Mouse (Mus musculus): ENCODE data around the gene Hist1h1d.
"Not testable (repeated sequence)": the region's sequence is repeated elsewhere in the genome, so short reads cannot be mapped to it uniquely, and the experiment has no call there.

The Hist1h1d gene

DNA sequence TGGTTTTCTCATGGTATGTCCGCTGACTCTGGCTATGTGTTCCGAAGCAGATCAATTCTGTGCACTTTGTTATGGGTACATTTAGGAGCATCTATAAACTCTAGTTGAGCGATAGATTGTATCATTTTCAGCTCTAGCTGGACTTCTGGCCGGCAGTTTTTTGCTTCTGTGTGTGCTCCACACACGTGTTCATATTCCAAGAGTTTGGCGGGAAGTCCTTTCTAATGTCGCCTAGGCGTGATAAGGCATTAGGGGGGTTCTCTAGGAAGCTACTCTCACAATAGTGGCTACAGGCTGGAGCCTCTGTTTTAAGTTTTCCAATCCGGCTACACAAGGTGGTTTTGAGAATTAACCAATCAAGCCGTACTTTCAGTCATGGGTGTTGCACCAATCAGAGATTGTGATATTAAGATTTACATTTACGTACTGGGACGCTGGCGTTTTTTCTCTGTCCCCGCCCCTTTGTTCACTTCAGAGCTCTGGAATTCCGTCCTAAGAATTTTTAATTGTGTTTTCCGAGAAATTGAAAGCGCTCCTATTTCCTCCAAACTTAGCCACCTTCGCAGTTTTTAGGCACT, 2.9 kb downstream of the Hist1h1d start:
- no peak for TF ChIP-seq GATA4 (IDR thresholded peaks at IDR 0.05; ENCODE audit: insufficient replicate concordance, low read length)

DNA sequence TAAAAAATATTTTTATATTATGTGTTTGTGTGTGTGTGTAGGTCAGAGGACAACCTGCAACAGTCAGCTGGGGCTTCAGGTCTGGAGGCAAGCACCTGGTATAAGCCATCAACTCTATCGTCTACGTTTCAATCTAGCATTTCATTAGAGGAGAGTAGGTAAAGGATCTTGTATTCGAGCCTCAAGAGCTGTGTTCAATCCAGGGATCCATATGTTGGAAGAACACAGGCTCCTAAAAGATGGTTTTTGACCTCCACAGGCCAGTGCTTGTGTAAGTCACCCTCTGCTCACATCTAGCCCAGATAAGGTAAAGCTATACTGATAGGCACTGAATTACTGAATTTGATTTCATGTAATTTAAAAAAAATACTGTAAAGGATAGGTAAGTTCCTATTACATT, 3.8 kb downstream of the Hist1h1d start:
- TF ChIP-seq GATA4 (IDR thresholded peaks at IDR 0.05; ENCODE audit: insufficient replicate concordance, low read length): no peak

DNA sequence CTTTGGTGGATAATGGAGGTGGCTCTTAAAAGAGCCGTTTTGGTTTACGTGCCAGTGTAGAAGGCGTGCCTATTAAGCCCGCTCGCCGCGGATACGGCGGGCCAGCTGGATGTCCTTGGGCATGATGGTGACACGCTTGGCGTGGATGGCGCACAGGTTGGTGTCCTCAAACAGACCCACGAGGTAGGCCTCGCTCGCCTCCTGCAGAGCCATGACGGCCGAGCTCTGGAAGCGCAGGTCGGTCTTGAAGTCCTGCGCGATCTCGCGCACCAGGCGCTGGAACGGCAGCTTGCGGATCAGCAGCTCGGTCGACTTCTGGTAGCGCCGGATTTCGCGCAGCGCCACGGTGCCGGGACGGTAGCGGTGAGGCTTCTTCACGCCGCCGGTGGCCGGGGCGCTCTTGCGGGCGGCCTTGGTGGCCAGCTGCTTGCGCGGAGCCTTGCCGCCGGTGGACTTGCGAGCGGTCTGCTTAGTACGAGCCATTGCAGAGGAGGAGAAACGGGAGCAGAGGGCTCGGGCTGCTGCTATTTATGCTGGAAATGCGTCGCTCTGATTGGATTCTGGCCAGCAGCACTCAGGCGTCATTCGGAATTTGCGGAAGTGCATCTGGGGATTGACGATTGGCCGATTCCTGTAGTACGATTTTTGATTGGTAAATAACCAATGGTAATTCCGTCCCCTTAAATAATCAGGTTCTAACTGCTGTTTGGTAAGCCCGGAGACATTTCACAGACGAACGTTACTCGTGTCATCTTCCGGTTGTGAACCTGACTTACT, 9.0 kb downstream of the Hist1h1d start, which contains the start of gene Hist1h3e:
Gene Hist1h3e (minus strand): TSS at position 487 of the 777 bp plus-strand sequence.
- not testable (repeated sequence) for TF ChIP-seq GATA4 (IDR thresholded peaks at IDR 0.05; ENCODE audit: insufficient replicate concordance, low read length)

DNA sequence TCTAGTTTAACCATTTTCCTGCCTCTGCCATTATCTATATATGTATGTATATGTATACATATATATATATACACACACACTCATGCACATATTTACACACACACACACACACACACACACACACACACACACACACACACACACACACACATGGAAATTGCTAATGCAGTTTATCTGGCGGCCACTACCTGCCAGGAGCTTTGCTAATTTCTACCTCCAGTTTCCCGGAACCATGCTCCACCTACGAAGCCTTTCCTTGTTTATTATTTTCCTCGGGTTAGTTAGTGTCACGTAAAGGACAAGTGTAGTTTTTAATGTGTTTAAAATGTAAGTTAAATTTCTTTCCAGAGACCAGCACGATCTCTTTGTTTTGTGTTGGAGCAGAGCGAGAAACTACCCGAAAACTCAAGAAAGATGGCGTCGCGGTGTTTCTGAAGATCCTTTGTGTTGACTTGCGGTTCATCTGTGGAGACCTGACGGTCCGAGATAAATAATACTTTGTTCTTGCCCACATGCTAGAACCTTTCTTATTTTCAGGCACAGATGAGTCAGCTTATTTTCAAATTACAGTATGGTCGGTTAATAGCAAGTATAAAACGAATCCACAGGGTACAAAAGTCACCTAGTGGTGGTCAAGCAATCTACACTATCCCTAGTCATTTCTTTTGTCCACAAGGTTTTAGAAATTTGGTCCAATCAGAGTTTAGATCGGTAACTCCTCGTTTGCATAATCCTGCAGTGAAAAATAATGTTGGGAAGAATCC, 9.8 kb downstream of the Hist1h1d start:
- no peak for TF ChIP-seq GATA4 (IDR thresholded peaks at IDR 0.05; ENCODE audit: insufficient replicate concordance, low read length)

DNA sequence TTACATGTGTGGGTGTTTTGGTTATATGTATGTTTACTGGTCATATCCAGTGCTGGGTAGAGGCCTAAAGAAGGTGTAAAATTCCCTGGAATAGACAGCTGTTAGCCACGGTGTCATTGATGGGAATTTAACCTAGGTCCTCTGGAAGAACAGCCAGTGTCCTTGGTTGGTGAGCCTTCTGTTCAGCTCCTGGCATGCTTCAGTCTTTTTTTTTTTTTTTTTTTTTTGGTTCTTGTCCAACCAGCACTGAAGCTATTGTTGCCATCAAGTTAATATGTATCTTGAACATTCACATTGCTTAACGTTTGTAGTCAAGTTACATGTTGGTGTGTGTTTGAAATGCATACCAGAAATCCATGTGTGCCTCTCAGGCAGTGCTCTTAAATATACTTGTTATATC, 11.4 kb downstream of the Hist1h1d start:
- TF ChIP-seq GATA4 (IDR thresholded peaks at IDR 0.05; ENCODE audit: insufficient replicate concordance, low read length): no peak

DNA sequence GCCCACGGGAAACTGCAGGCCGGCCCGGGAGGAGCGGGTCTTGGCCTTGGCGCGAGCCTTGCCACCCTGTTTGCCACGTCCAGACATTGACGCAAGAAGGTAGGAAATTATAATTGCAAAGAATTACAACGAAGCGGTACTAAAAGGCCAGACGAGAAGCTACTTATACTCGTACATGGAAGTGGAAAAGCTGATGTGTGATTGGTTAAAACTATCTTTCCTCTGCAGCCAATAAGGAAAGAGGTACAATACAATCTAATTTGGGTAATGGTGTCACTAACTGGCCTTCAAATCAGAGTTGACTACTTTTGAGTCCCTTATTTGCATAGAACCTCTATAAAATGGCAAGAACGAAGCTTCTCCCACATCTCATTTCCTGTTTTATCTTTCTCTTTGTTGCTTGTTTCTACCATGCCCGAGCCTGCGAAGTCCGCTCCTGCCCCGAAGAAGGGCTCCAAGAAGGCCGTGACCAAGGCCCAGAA, 18.0 kb downstream of the Hist1h1d start, which contains the start of the genes Hist1h2ae and Hist1h2bg:
Gene Hist1h2ae (minus strand): TSS at position 199 of the 482 bp plus-strand sequence.
Gene Hist1h2bg (plus strand): TSS at position 375 of the 482 bp plus-strand sequence.
- TF ChIP-seq GATA4 (IDR thresholded peaks at IDR 0.05; ENCODE audit: insufficient replicate concordance, low read length): peak; percentile 27; the same call in 1 of the 2 replicates

DNA sequence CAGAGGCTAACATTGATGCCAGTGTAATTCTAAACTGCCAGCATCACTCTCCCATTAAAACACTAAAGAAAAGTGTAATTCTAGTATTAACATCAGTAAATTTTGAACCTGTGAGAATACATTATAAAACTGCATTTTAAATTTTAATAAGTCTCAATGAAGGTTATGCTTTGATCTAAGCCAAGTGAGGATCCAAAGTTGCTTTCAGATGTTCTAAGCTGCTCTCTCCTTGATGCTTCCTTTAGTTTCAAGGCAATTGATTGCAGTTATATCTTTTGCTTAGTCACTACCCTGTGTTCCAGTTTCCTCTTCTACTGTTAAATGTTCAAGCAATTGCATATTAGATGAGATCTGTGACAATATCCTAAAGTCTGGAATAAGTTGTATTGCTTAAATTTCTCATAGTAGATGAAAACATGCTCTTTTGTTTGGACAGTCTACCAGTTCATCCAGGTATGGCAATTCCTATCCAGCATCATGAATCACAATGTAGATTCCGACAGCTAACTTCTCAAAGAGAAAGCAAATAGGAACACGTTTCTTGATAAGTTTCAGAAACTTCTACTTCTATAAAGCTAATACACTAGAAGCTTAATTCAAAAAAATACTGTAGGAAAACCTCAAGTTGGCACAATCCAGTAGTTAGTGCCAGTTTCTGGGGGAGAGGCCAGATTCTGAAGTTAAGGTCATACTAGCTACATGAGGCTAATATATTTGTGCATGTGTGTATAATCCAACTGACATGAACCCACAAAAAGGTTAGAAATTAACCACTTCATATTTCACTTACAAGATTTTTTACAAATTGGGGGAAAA, 19.4 kb downstream of the Hist1h1d start:
- no peak for TF ChIP-seq GATA4 (IDR thresholded peaks at IDR 0.05; ENCODE audit: insufficient replicate concordance, low read length)

DNA sequence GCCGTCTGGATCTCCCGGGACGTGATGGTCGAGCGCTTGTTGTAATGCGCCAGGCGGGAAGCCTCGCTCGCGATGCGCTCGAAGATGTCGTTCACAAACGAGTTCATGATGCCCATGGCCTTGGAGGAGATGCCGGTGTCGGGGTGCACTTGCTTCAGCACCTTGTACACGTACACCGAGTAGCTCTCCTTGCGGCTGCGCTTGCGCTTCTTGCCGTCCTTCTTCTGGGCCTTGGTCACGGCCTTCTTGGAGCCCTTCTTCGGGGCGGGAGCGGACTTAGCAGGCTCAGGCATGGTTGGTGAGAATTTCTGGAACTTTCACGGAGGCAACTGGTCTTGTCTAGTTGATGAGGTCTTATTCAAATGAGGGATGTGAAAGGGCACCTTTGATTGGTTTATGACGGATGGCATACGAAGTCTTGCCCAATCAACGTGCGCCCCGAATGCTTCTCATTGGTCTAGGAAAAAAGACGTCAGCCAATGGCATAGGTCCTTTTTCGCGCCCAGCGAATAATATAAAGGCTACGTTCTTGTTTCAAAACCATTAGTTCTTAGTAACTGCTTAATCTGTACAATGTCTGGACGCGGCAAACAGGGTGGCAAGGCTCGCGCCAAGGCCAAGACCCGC, 20.9 kb downstream of the Hist1h1d start, which contains the start of the genes Hist1h2bf and Hist1h2ad:
Gene Hist1h2bf (minus strand): TSS at position 299 of the 627 bp plus-strand sequence.
Gene Hist1h2ad (plus strand): TSS at position 484 of the 627 bp plus-strand sequence.
- TF ChIP-seq GATA4 (IDR thresholded peaks at IDR 0.05; ENCODE audit: insufficient replicate concordance, low read length): not testable (repeated sequence)

DNA sequence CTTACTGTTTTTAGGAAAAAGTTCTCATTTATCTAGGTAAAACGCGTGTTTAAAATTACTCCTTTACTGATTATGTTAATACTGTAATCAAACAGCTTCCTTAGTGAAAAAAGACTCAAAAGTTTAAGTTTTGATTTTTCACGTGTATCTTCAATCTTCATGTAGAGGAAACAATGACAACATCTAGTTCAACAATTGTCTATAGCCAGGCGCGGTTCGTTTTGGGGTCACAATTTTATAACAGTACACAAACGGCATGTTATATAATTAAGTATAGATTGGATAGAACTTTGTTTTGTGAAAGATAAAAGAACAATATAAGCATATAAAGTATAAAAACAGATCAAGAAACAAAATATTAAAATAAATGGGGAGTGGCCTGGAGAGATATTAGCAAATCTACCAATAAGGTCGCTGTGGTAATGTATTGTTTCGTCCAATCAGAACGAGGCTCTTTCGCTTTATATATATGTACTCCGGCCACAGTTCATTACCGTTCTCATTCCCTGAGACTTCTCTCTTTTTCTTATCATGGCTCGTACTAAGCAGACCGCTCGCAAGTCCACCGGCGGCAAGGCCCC, 22.3 kb downstream of the Hist1h1d start, which contains the start of gene Hist1h3d:
Gene Hist1h3d (plus strand): TSS at position 493 of the 581 bp plus-strand sequence.
- TF ChIP-seq GATA4 (IDR thresholded peaks at IDR 0.05; ENCODE audit: insufficient replicate concordance, low read length): no peak

DNA sequence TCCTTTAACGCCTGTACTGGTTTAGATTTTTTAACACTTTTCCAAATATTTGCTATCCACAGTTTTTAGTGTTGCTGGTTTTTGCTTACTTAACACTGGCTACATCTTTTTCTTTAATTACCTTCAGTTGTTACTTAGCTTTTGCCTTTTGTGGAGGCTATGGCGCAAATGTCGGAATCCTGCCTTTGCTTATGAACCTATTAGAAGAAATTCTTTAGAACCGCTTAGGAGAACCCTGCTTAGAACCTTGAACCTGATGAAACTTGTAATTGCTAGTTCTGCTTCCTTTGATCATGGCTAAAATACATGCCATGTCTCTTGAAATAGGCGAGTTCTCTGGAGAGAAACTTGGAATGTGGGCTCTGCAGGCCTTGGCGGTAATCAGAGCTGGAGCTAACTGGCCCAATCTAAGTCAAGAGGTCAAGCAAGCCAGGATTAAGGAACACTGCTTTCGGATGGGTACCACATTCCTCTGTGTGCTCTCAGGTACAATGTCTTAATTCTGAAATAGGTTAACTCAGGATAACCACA, 23.4 kb downstream of the Hist1h1d start:
- no peak for TF ChIP-seq GATA4 (IDR thresholded peaks at IDR 0.05; ENCODE audit: insufficient replicate concordance, low read length)

DNA sequence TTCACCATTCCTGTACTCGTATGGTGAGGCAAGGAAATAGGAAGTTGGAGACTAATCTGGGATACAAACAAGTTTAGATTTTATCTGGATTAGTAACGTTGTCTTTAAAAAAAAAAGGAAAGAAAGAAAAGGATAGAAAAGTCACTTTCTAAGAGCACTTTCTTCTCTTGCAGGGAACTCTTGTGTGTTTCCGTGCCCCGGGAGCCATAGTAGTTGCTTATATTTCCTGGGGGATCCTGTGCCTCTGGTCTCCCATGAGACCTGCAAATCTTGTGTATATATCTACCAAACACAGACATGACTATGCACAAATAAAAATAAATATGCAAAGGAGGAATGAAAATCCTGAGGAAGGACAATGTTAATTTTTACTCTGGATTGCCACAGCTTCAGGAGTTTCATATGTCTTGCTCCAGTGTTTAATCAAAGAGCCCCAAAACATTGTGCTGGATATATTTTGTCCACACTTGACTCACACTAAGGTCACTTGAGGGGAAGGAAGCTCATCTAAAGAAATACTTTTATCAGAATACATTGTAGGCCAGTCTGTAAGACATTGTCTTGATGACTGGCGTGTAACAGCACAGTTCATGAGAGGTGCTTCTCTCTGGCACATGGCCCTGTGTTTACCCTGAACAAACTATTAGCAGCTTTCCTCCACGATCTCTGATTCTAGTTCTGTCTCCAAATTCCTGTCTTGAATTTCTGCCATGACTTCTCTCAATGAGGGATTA, 24.0 kb downstream of the Hist1h1d start:
- TF ChIP-seq GATA4 (IDR thresholded peaks at IDR 0.05; ENCODE audit: insufficient replicate concordance, low read length): no peak

DNA sequence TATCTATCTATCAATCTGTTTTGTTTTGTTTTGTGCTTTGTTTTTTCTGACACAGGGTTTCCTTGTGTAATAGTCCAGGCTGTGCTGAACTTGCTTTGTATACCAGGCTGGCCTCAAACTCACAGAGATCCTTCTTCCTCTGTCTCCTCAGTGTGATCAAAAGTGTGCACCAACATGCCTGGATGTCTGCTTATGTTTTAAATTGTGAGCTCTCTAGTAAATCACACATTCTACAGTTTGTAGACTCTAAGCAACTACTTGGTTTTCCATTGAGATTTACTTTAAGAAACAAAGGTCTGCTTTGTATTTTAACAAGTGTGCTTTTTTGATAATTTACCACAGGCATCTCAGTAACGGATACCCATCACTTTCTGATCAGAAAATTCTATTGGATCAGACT, 24.8 kb downstream of the Hist1h1d start:
- TF ChIP-seq GATA4 (IDR thresholded peaks at IDR 0.05; ENCODE audit: insufficient replicate concordance, low read length): no peak

Measured in liver, adult (tissue).